Mouse (Mus musculus): ENCODE measurements around the gene Pax3.

Pax3 gene

GRCm38 (mm10) chr1:78081761-78082160 lies 115.2 kb downstream of the Pax3 start:
- no peak for DNase-seq (ENCODE audit: low read depth, low spot score)

DNA sequence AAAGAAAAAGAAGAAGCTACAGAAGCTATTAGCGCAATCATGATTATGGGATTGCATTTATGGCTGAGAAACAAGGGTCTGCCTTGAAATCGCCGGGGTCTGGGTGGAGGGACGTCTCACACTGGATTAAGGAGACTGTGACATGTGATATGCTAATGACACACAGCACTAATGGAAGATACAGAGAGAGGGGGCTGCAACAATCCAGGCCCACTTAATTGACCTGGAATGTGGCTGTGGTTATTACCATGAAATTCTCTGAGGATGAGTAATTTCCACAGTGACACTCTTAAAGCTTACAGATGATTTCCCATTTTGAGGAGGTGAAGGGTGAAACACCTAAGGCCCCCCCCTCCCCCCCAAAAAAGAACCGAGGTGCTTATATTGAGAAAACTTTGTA lies 136.1 kb downstream of the Pax3 start:
- no peak for DNase-seq (ENCODE audit: low read depth, low spot score)

- DNase-seq (ENCODE audit: low read depth, low spot score) = no peak
Measured at GRCm38 (mm10) chr1:78057939-78058338, 139.0 kb downstream of the Pax3 start.

- DNase-seq (ENCODE audit: low read depth, low spot score) = no peak
Measured at GRCm38 (mm10) chr1:78053677-78054076, 143.3 kb downstream of the Pax3 start.
